Mouse (Mus musculus): ENCODE measurements around the gene Clptm1. TPM values are rescaled to one million over a fixed set of nuclear protein-coding genes. Genes with fewer than 3 reads are reported as not detected.

Clptm1 gene
- polyA plus RNA-seq, 1 experiment from 2014 or later: 147 TPM

GRCm38 (mm10) chr7:19701069-19701761, 36.4 kb upstream of the Clptm1 start:
- no peaks in the 10 kb centered on the region for H3K27me3 ChIP-seq (ENCODE audit: control insufficient read depth, insufficient read depth, low read length)
- no peak overlapping the region for H3K4me2 ChIP-seq (ENCODE audit: low read depth, low read length)
- H3K27ac ChIP-seq (ENCODE audit: low read depth, low read length): no peak overlapping the region
- H3K9ac ChIP-seq (replicated peaks; ENCODE audit: low read depth, low read length): no peak overlapping the region
- peaks cover 5% of the 10 kb centered on the region for H3K4me1 ChIP-seq (ENCODE audit: control insufficient read depth, insufficient read depth, low read length)
- peaks cover 7% of the 10 kb centered on the region; the same call in 1 of the 2 replicates for H3K36me3 ChIP-seq (ENCODE audit: control insufficient read depth, insufficient read depth, low read length)
- no peak overlapping the region for H3K4me3 ChIP-seq (ENCODE audit: low read depth, low read length)
- WGBS: 36% methylated on average over 22 of the region's 22 CpGs
- H3K9me3 ChIP-seq (ENCODE audit: control insufficient read depth, low read length): no peaks in the 10 kb centered on the region
- peak; percentile 28; the same call in 1 of the 2 replicates for ATAC-seq (ENCODE audit: low read depth)

- H3K4me3 ChIP-seq (ENCODE audit: low read depth, low read length): no peak overlapping the region
- 68% methylated on average over 12 of the region's 12 CpGs for WGBS
- no peaks in the 10 kb centered on the region for H3K9me3 ChIP-seq (ENCODE audit: control insufficient read depth, low read length)
- H3K27ac ChIP-seq (ENCODE audit: low read depth, low read length): no peak overlapping the region
- peaks cover 5% of the 10 kb centered on the region for H3K4me1 ChIP-seq (ENCODE audit: control insufficient read depth, insufficient read depth, low read length)
- ATAC-seq (ENCODE audit: low read depth): no peak
- no peak overlapping the region for H3K9ac ChIP-seq (replicated peaks; ENCODE audit: low read depth, low read length)
- H3K4me2 ChIP-seq (ENCODE audit: low read depth, low read length): no peak overlapping the region
- no peaks in the 10 kb centered on the region for H3K27me3 ChIP-seq (ENCODE audit: control insufficient read depth, insufficient read depth, low read length)
- peaks cover 7% of the 10 kb centered on the region; the same call in 1 of the 2 replicates for H3K36me3 ChIP-seq (ENCODE audit: control insufficient read depth, insufficient read depth, low read length)
Measured at GRCm38 (mm10) chr7:19700299-19701068, 35.7 kb upstream of the Clptm1 start.

GRCm38 (mm10) chr7:19699827-19700148, 35.0 kb upstream of the Clptm1 start:
- no peak overlapping the region for H3K4me3 ChIP-seq (ENCODE audit: low read depth, low read length)
- H3K4me1 ChIP-seq (ENCODE audit: control insufficient read depth, insufficient read depth, low read length): peaks cover 5% of the 10 kb centered on the region
- no peak overlapping the region for H3K9ac ChIP-seq (replicated peaks; ENCODE audit: low read depth, low read length)
- no peaks in the 10 kb centered on the region for H3K9me3 ChIP-seq (ENCODE audit: control insufficient read depth, low read length)
- no peaks in the 10 kb centered on the region for H3K27me3 ChIP-seq (ENCODE audit: control insufficient read depth, insufficient read depth, low read length)
- H3K4me2 ChIP-seq (ENCODE audit: low read depth, low read length): no peak overlapping the region
- peaks cover 5% of the 10 kb centered on the region; the same call in 1 of the 2 replicates for H3K36me3 ChIP-seq (ENCODE audit: control insufficient read depth, insufficient read depth, low read length)
- 80% methylated on average over 4 of the region's 4 CpGs for WGBS
- H3K27ac ChIP-seq (ENCODE audit: low read depth, low read length): no peak overlapping the region
- no peak for ATAC-seq (ENCODE audit: low read depth)

- Histone ChIP-seq H3K4me1 (ENCODE audit: control insufficient read depth, insufficient read depth, low read length) (peaks cover 5% of the 10 kb centered on the region), H3K4me3 (ENCODE audit: low read depth, low read length) (peak within 1 kb of the TSS; percentile 28), H3K27me3 (ENCODE audit: control insufficient read depth, insufficient read depth, low read length) (no peaks in the 10 kb centered on the region), H3K27ac (ENCODE audit: low read depth, low read length) (no peak within 1 kb of the TSS), H3K4me2 (ENCODE audit: low read depth, low read length) (peak within 1 kb of the TSS; percentile 47), H3K36me3 (ENCODE audit: control insufficient read depth, insufficient read depth, low read length) (no peaks in the 10 kb centered on the region), H3K9ac (replicated peaks; ENCODE audit: low read depth, low read length) (peak within 1 kb of the TSS; percentile 39), H3K9me3 (ENCODE audit: control insufficient read depth, low read length) (no peaks in the 10 kb centered on the region)
- 2% methylated on average over 19 of the region's 20 CpGs for WGBS
- peak; percentile 66 for ATAC-seq (ENCODE audit: low read depth)
Measured at GRCm38 (mm10) chr7:19698907-19699826, 34.3 kb upstream of the Clptm1 start, which contains the start of gene Apoe. TSS of gene Apoe (minus strand) at chr7:19699188.

- no peaks in the 10 kb centered on the region for H3K36me3 ChIP-seq (ENCODE audit: control insufficient read depth, insufficient read depth, low read length)
- WGBS: 5% methylated on average over 28 of the region's 28 CpGs
Measured at GRCm38 (mm10) chr7:19697949-19698906, 33.4 kb upstream of the Clptm1 start.

GRCm38 (mm10) chr7:19696336-19696873, 31.6 kb upstream of the Clptm1 start:
- Histone ChIP-seq H3K4me3 (ENCODE audit: low read depth, low read length) (no peak overlapping the region), H3K9me3 (ENCODE audit: control insufficient read depth, low read length) (no peaks in the 10 kb centered on the region), H3K36me3 (ENCODE audit: control insufficient read depth, insufficient read depth, low read length) (no peaks in the 10 kb centered on the region), H3K4me1 (ENCODE audit: control insufficient read depth, insufficient read depth, low read length) (peaks cover 5% of the 10 kb centered on the region), H3K9ac (replicated peaks; ENCODE audit: low read depth, low read length) (no peak overlapping the region), H3K27ac (ENCODE audit: low read depth, low read length) (no peak overlapping the region), H3K27me3 (ENCODE audit: control insufficient read depth, insufficient read depth, low read length) (no peaks in the 10 kb centered on the region), H3K4me2 (ENCODE audit: low read depth, low read length) (no peak overlapping the region)
- ATAC-seq (ENCODE audit: low read depth): no peak
- 93% methylated on average over 34 of the region's 34 CpGs for WGBS

More at GRCm38 (mm10) chr7:19697949-19698906, 33.4 kb upstream of the Clptm1 start:
- Histone ChIP-seq H3K4me1 (ENCODE audit: control insufficient read depth, insufficient read depth, low read length) (peaks cover 5% of the 10 kb centered on the region), H3K27ac (ENCODE audit: low read depth, low read length) (no peak overlapping the region), H3K4me3 (ENCODE audit: low read depth, low read length) (peak overlapping the region; percentile 28), H3K4me2 (ENCODE audit: low read depth, low read length) (peak overlapping the region; percentile 47), H3K27me3 (ENCODE audit: control insufficient read depth, insufficient read depth, low read length) (no peaks in the 10 kb centered on the region), H3K9me3 (ENCODE audit: control insufficient read depth, low read length) (no peaks in the 10 kb centered on the region), H3K9ac (replicated peaks; ENCODE audit: low read depth, low read length) (peak overlapping the region; percentile 39; the same call in 1 of the 2 replicates)
- no peak for ATAC-seq (ENCODE audit: low read depth)

- 90% methylated on average over 6 of the region's 6 CpGs for WGBS
- H3K4me1 ChIP-seq (ENCODE audit: control insufficient read depth, insufficient read depth, low read length): peaks cover 5% of the 10 kb centered on the region
- H3K9ac ChIP-seq (replicated peaks; ENCODE audit: low read depth, low read length): no peak overlapping the region
- no peaks in the 10 kb centered on the region for H3K27me3 ChIP-seq (ENCODE audit: control insufficient read depth, insufficient read depth, low read length)
- no peak overlapping the region for H3K27ac ChIP-seq (ENCODE audit: low read depth, low read length)
- no peaks in the 10 kb centered on the region for H3K36me3 ChIP-seq (ENCODE audit: control insufficient read depth, insufficient read depth, low read length)
- H3K4me3 ChIP-seq (ENCODE audit: low read depth, low read length): no peak overlapping the region
- no peak for ATAC-seq (ENCODE audit: low read depth)
- H3K9me3 ChIP-seq (ENCODE audit: control insufficient read depth, low read length): no peaks in the 10 kb centered on the region
- H3K4me2 ChIP-seq (ENCODE audit: low read depth, low read length): no peak overlapping the region
Measured at GRCm38 (mm10) chr7:19695881-19696280, 31.0 kb upstream of the Clptm1 start.

- Histone ChIP-seq H3K9me3 (ENCODE audit: control insufficient read depth, low read length) (no peaks in the 10 kb centered on the region), H3K4me1 (ENCODE audit: control insufficient read depth, insufficient read depth, low read length) (peaks cover 5% of the 10 kb centered on the region), H3K4me2 (ENCODE audit: low read depth, low read length) (no peak overlapping the region), H3K9ac (replicated peaks; ENCODE audit: low read depth, low read length) (no peak overlapping the region), H3K27me3 (ENCODE audit: control insufficient read depth, insufficient read depth, low read length) (no peaks in the 10 kb centered on the region), H3K4me3 (ENCODE audit: low read depth, low read length) (no peak overlapping the region), H3K27ac (ENCODE audit: low read depth, low read length) (no peak overlapping the region), H3K36me3 (ENCODE audit: control insufficient read depth, insufficient read depth, low read length) (no peaks in the 10 kb centered on the region)
- WGBS: 69% methylated on average over 8 of the region's 8 CpGs
- no peak for ATAC-seq (ENCODE audit: low read depth)
Measured at GRCm38 (mm10) chr7:19695213-19695594, 30.4 kb upstream of the Clptm1 start.

Measured in neural tube, embryonic 14.5 days (tissue).